Mouse (Mus musculus): ENCODE measurements around the gene Katnbl1. TPM values are rescaled to one million over a fixed set of nuclear protein-coding genes. Genes with fewer than 3 reads are reported as not detected.
A peak's percentile ranks its signal among the peaks of the same experiment; 100 is the strongest.

The Katnbl1 gene
- total RNA-seq (2021), result 10 to 100 TPM; 10.9 to 12.5 TPM
- long read RNA-seq, experiment 1, transcript Katnbl1-201 (10 exons, 2,886 nt), result major isoform, 10 of 11 reads
- long read RNA-seq, experiment 1, partial matches to known transcripts, result 0 of 11 reads
- long read RNA-seq, experiment 1, other reads (novel, unspliced or antisense), result 1 of 11 reads
- long read RNA-seq, experiment 2, transcript Katnbl1-201 (10 exons, 2,886 nt), result major isoform, 13 of 14 reads
- long read RNA-seq, experiment 2, partial matches to known transcripts, result 0 of 14 reads
- long read RNA-seq, experiment 2, other reads (novel, unspliced or antisense), result 1 of 14 reads

- DNase-seq (ENCODE audit: low spot score in 2 of 2), result peak; percentile 87 to 94
- peak; percentile 98 for TF ChIP-seq CTCF (conservative IDR thresholded peaks at IDR 0.05)
- H3K27ac ChIP-seq, result peak within 1 kb of the TSS; percentile 86
Observed at GRCm38 (mm10) chr2:112378973-112379898, at the start of gene Katnbl1. TSS of gene Katnbl1 (plus strand) at chr2:112379211.

GRCm38 (mm10) chr2:112332051-112332898, 46.7 kb upstream of the Katnbl1 start:
- DNase-seq (ENCODE audit: low spot score in 2 of 2), result no peak
- H3K4me3 ChIP-seq, result no peak overlapping the region
- no peak overlapping the region for H3K27ac ChIP-seq
- TF ChIP-seq CTCF (conservative IDR thresholded peaks at IDR 0.05), result no peak

More at GRCm38 (mm10) chr2:112378973-112379898, at the start of gene Katnbl1:
- H3K4me3 ChIP-seq, result peak within 1 kb of the TSS; percentile 86

- Histone ChIP-seq H3K4me3 (no peak overlapping the region), H3K27ac (no peak overlapping the region)
- no peak for DNase-seq (ENCODE audit: low spot score in 2 of 2)
- no peak for TF ChIP-seq CTCF (conservative IDR thresholded peaks at IDR 0.05)
Observed at GRCm38 (mm10) chr2:112337211-112337610, 41.8 kb upstream of the Katnbl1 start.

- TF ChIP-seq CTCF (conservative IDR thresholded peaks at IDR 0.05), result peak; percentile 73
- no peak overlapping the region for H3K4me3 ChIP-seq
- no peak overlapping the region for H3K27ac ChIP-seq
- no peak for DNase-seq (ENCODE audit: low spot score in 2 of 2)
Observed at GRCm38 (mm10) chr2:112339736-112340135, 39.3 kb upstream of the Katnbl1 start.

- DNase-seq (ENCODE audit: low spot score in 2 of 2), result no peak
- Histone ChIP-seq H3K27ac (no peak overlapping the region), H3K4me3 (no peak overlapping the region)
- TF ChIP-seq CTCF (conservative IDR thresholded peaks at IDR 0.05), result no peak
Observed at GRCm38 (mm10) chr2:112341117-112341516, 37.9 kb upstream of the Katnbl1 start.

GRCm38 (mm10) chr2:112348246-112348645, 30.8 kb upstream of the Katnbl1 start:
- Histone ChIP-seq H3K27ac (no peak overlapping the region), H3K4me3 (no peak overlapping the region)
- DNase-seq (ENCODE audit: low spot score in 2 of 2), result no peak
- no peak for TF ChIP-seq CTCF (conservative IDR thresholded peaks at IDR 0.05)

GRCm38 (mm10) chr2:112353685-112354455, 25.1 kb upstream of the Katnbl1 start:
- no peak for DNase-seq (ENCODE audit: low spot score in 2 of 2)
- no peak overlapping the region for H3K4me3 ChIP-seq
- no peak for TF ChIP-seq CTCF (conservative IDR thresholded peaks at IDR 0.05)
- H3K27ac ChIP-seq, result no peak overlapping the region

GRCm38 (mm10) chr2:112359611-112360010, 19.4 kb upstream of the Katnbl1 start:
- no peak for TF ChIP-seq CTCF (conservative IDR thresholded peaks at IDR 0.05)
- H3K27ac ChIP-seq, result no peak overlapping the region; the same call in 1 of the 2 replicates
- H3K4me3 ChIP-seq, result no peak overlapping the region
- DNase-seq (ENCODE audit: low spot score in 2 of 2), result peak in 1 of 2 experiments; percentile 18

- Histone ChIP-seq H3K4me3 (no peak overlapping the region), H3K27ac (0 out of 2 replicates have a peak overlapping the region, but pooled peaks have one; percentile 3)
- no peak for DNase-seq (ENCODE audit: low spot score in 2 of 2)
- TF ChIP-seq CTCF (conservative IDR thresholded peaks at IDR 0.05), result no peak
Observed at GRCm38 (mm10) chr2:112360012-112360780, 18.8 kb upstream of the Katnbl1 start.

- no peak for TF ChIP-seq CTCF (conservative IDR thresholded peaks at IDR 0.05)
Observed at GRCm38 (mm10) chr2:112360781-112361169, 18.2 kb upstream of the Katnbl1 start.

GRCm38 (mm10) chr2:112367222-112367621, 11.8 kb upstream of the Katnbl1 start:
- TF ChIP-seq CTCF (conservative IDR thresholded peaks at IDR 0.05), result no peak
- peak overlapping the region; percentile 85 for H3K4me3 ChIP-seq
- peak overlapping the region; percentile 96 for H3K27ac ChIP-seq
- no peak for DNase-seq (ENCODE audit: low spot score in 2 of 2)

More at GRCm38 (mm10) chr2:112360781-112361169, 18.2 kb upstream of the Katnbl1 start:
- Histone ChIP-seq H3K27ac (no peak overlapping the region), H3K4me3 (no peak overlapping the region)
- no peak for DNase-seq (ENCODE audit: low spot score in 2 of 2)
